18 mouse cellular contexts compared by ENCODE assay signal in the genomic region with DNA sequence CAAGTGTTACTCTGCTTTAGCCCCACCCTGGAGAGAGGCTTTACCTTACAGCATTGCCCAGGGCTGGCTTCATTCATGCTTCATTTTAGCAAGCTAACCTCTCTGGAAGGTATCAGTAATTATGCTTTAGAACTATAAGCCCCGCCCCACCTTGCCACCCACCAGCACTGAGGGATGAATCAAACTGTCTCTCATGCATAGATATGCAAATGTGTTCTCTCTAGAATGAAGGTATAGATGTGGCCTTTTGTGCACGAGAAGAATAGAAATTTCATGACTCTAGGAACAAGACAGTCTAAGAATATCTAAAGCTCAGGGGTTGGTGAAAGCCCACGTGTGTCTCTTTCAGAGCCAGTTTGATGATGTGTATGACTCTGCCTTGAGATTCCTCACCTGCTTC.
DNase-seq lines count a peak whose midpoint lies in the region; ATAC-seq lines count a peak whose summit lies in the region.
"Had no signal": no experiment of that assay in that cellular context is flagged by ENCODE, and none has a peak within 500 bp of the region (broad histone marks: within the 10 kb centered on the region; RNA-seq: fewer than 3 reads in every experiment).

No protein-coding gene starts in this region.

- H3K4me1 ChIP-seq in forebrain, embryonic 16.5 days (replicated peaks; ENCODE audit: control insufficient read depth, insufficient read depth, low read length): peaks cover 13% of the 10 kb centered on the region
- H3K4me1 ChIP-seq in forebrain, embryonic 15.5 days: peaks cover 17% of the 10 kb centered on the region
- H3K4me1 ChIP-seq in midbrain, embryonic 13.5 days (replicated peaks): peaks cover 19% of the 10 kb centered on the region
- H3K4me1 ChIP-seq in midbrain, embryonic 16.5 days (ENCODE audit: control insufficient read depth, insufficient read depth, low read length): peaks cover 5% of the 10 kb centered on the region

- no peak overlapping the region for H3K4me3 ChIP-seq in forebrain, embryonic 16.5 days (replicated peaks; ENCODE audit: low read length)
- H3K4me3 ChIP-seq in forebrain, embryonic 15.5 days: no peak overlapping the region
- H3K4me3 ChIP-seq in midbrain, embryonic 13.5 days (replicated peaks): no peak overlapping the region
- no peak overlapping the region for H3K4me3 ChIP-seq in midbrain, embryonic 16.5 days (ENCODE audit: low read depth, low read length)
- H3K4me3 ChIP-seq: embryonic facial prominence, embryonic 10.5 days; embryonic facial prominence, embryonic 12.5 days; forebrain, embryonic 12.5 days had no signal

- H3K9ac ChIP-seq in forebrain, embryonic 16.5 days (replicated peaks; ENCODE audit: low read depth, low read length): no peak overlapping the region
- H3K9ac ChIP-seq in forebrain, embryonic 15.5 days (replicated peaks): no peak overlapping the region
- H3K9ac ChIP-seq in midbrain, embryonic 13.5 days (replicated peaks): no peak overlapping the region
- no peak overlapping the region for H3K9ac ChIP-seq in midbrain, embryonic 16.5 days (ENCODE audit: low read depth, low read length)
- H3K9ac ChIP-seq: embryonic facial prominence, embryonic 12.5 days; forebrain, embryonic 12.5 days had no signal

- no peaks in the 10 kb centered on the region for H3K9me3 ChIP-seq in forebrain, embryonic 16.5 days (ENCODE audit: control insufficient read depth, low read length)
- no peaks in the 10 kb centered on the region for H3K9me3 ChIP-seq in forebrain, embryonic 15.5 days
- H3K9me3 ChIP-seq in midbrain, embryonic 13.5 days: no peaks in the 10 kb centered on the region
- H3K9me3 ChIP-seq in midbrain, embryonic 16.5 days (replicated peaks; ENCODE audit: control insufficient read depth, low read length, poor library complexity, severe bottlenecking): no peaks in the 10 kb centered on the region
- H3K9me3 ChIP-seq: embryonic facial prominence, embryonic 10.5 days; embryonic facial prominence, embryonic 12.5 days; forebrain, embryonic 12.5 days had no signal

- peak; percentile 21 for DNase-seq in R1 (ENCODE audit: low read depth, low spot score)
- peak; percentile 50 for DNase-seq in brain, adult 2 months (ENCODE audit: low read depth, low spot score)
- DNase-seq in gastrocnemius, postnatal 10 days: no peak
- DNase-seq: adrenal gland, adult 8-10 months; adrenal gland, postnatal 25 days; cerebellum, adult 11-12 months; cerebellum, adult 2 months; cerebellum, adult 9-10 months; cerebellum, postnatal 10 days; cerebellum, postnatal 25 days had no signal

- WGBS in forebrain, embryonic 16.5 days: 33% methylated on average over 3 of the region's 3 CpGs
- WGBS in forebrain, embryonic 15.5 days: 38% methylated on average over 3 of the region's 3 CpGs
- 42% methylated on average over 3 of the region's 3 CpGs for WGBS in midbrain, embryonic 13.5 days
- WGBS in midbrain, embryonic 16.5 days: 41% methylated on average over 3 of the region's 3 CpGs

- H3K4me2 ChIP-seq in forebrain, embryonic 16.5 days (ENCODE audit: low read length): no peak overlapping the region
- H3K4me2 ChIP-seq in forebrain, embryonic 15.5 days (replicated peaks): no peak overlapping the region
- H3K4me2 ChIP-seq in midbrain, embryonic 13.5 days (replicated peaks): no peak overlapping the region
- no peak overlapping the region for H3K4me2 ChIP-seq in midbrain, embryonic 16.5 days (ENCODE audit: low read length)
- H3K4me2 ChIP-seq: embryonic facial prominence, embryonic 12.5 days; forebrain, embryonic 12.5 days had no signal

- H3K27ac ChIP-seq in forebrain, embryonic 16.5 days (ENCODE audit: low read length): no peak overlapping the region
- H3K27ac ChIP-seq in forebrain, embryonic 15.5 days (replicated peaks): no peak overlapping the region
- H3K27ac ChIP-seq in midbrain, embryonic 13.5 days: no peak overlapping the region
- H3K27ac ChIP-seq in midbrain, embryonic 16.5 days (ENCODE audit: low read length): no peak overlapping the region
- H3K27ac ChIP-seq: embryonic facial prominence, embryonic 10.5 days; embryonic facial prominence, embryonic 12.5 days; forebrain, embryonic 12.5 days had no signal

- peak; percentile 52 for ATAC-seq in forebrain, embryonic 16.5 days
- no peak for ATAC-seq in forebrain, embryonic 15.5 days (replicated peaks)
- ATAC-seq in midbrain, embryonic 13.5 days: 0 out of 2 replicates have a peak, but pooled peaks have one; percentile 21
- no peak for ATAC-seq in midbrain, embryonic 16.5 days
- ATAC-seq: activated CD4-positive, CD25-positive, alpha-beta regulatory T cell, adult 4 months had no signal

- no peaks in the 10 kb centered on the region for H3K36me3 ChIP-seq in forebrain, embryonic 16.5 days (ENCODE audit: control insufficient read depth, insufficient read depth)
- no peaks in the 10 kb centered on the region for H3K36me3 ChIP-seq in forebrain, embryonic 15.5 days
- peaks cover 3% of the 10 kb centered on the region; the same call in 1 of the 2 replicates for H3K36me3 ChIP-seq in midbrain, embryonic 13.5 days
- H3K36me3 ChIP-seq in midbrain, embryonic 16.5 days (ENCODE audit: control insufficient read depth, insufficient read depth, low read length): no peaks in the 10 kb centered on the region
- H3K36me3 ChIP-seq: embryonic facial prominence, embryonic 10.5 days; embryonic facial prominence, embryonic 12.5 days; forebrain, embryonic 12.5 days had no signal

- H3K27me3 ChIP-seq in forebrain, embryonic 16.5 days (replicated peaks; ENCODE audit: control insufficient read depth, insufficient read depth, low read length): no peaks in the 10 kb centered on the region
- H3K27me3 ChIP-seq in forebrain, embryonic 15.5 days: no peaks in the 10 kb centered on the region
- no peaks in the 10 kb centered on the region for H3K27me3 ChIP-seq in midbrain, embryonic 13.5 days
- no peaks in the 10 kb centered on the region for H3K27me3 ChIP-seq in midbrain, embryonic 16.5 days (ENCODE audit: control insufficient read depth, insufficient read depth, low read depth, low read length)
- H3K27me3 ChIP-seq: embryonic facial prominence, embryonic 12.5 days; forebrain, embryonic 12.5 days had no signal

Comparison
In these comparisons a context has a peak if more than half of its experiments do, and no peak if none do; other contexts are left out.
1. ATAC-seq: peak in forebrain, embryonic 16.5 days (single experiment) and midbrain, embryonic 13.5 days (single experiment); none in forebrain, embryonic 15.5 days (single experiment) and midbrain, embryonic 16.5 days (single experiment).